Mouse (Mus musculus): ENCODE data around the gene 1700037H04Rik.

DNA sequence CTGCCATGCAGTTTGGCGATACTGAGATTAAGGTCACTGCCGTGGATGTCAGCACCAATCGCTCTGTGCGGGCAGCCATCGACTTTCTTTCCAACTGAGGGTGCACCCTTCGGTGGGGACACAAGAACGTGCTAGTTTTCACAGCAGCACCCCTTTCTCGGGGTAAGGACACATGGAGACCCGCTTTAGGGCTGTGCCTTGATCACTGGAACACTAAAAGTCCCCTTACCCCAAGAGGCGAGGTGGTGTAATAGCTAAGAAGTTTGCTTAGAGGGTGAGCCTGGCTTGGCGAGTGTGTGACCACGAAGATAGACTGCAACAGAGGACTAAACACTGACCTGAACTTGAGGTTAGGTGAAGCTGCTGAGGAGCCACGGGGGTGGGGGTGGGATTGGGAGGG is 14.8 kb downstream of the 1700037H04Rik start:
- no peak for TF ChIP-seq CTCF (IDR thresholded peaks at IDR 0.05; ENCODE audit: low read depth, low read length)
- TF ChIP-seq POLR2A (IDR thresholded peaks at IDR 0.05; ENCODE audit: borderline replicate concordance, low read depth, low read length) = no peak
